Mouse (Mus musculus): ENCODE measurements around the gene Sh3rf1.
A peak's percentile ranks its signal among the peaks of the same experiment; 100 is the strongest.

The Sh3rf1 gene

DNA sequence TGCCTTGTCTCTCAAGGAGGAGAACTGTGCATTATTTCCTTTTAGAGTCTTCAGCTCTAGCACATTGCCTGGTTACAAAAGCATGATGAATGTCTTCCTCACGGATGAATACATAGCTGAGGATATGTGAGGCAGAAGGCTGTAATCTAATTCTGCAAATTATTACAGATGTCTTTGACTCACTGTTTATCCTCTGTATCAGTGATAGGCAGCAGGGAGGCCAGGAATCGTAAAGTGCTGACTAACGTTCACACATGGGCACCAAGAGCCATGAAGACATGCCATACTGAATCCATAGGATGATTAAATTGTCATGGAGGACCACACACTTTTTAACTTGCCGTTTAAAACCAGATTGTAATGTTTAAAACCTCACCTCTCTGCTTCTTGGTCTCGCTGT, 103.7 kb downstream of the Sh3rf1 start:
- no peak for DNase-seq

- DNase-seq, result no peak
These were observed 116.0 kb downstream of the Sh3rf1 start for GRCm38 (mm10) chr8:61339629-61340028.

GRCm38 (mm10) chr8:61340283-61340984, 116.8 kb downstream of the Sh3rf1 start:
- peak; percentile 30 for DNase-seq

GRCm38 (mm10) chr8:61341587-61342441, 118.1 kb downstream of the Sh3rf1 start:
- DNase-seq, result peak; percentile 24

GRCm38 (mm10) chr8:61342473-61343026, 118.9 kb downstream of the Sh3rf1 start:
- DNase-seq, result no peak

DNA sequence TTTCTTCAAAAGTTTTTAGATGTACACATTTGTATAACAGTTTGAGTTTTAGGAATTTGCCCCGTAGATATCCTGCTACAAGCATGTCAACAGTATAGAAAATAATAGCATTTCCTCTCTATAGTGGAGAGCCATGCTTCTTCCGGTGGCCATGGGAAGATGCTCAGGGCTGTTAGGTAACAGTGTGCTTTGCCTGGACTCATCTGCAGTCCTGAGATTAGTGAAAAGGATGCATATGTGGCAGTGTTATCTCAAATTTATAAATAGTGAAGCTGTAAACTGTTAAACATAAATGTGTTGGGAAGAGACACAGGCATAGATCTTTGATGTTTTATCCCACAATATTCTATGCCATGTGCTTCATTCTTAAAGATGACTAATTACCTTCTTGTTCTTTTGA, 120.8 kb downstream of the Sh3rf1 start:
- DNase-seq, result no peak

DNA sequence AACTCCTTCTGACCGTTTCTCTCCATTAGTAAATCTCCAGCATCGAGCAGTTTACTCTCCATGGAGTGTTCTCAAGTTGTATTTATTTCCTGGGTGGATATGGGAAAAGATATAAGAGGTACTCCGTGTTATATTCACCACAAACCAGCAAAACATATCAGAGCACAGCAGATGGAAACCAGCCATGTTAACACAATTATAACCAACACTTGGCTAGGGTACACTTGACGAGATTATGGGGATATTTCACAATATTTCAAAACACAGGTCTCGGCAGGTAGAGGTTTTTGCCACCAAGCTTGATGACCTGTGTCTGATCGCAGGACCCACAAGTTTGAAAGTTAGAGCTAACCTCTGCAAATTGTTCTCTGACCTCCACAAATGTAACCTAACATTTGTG, 123.3 kb downstream of the Sh3rf1 start:
- no peak for DNase-seq

GRCm38 (mm10) chr8:61347526-61347925, 123.9 kb downstream of the Sh3rf1 start:
- DNase-seq, result no peak

- DNase-seq, result no peak
These were observed 124.4 kb downstream of the Sh3rf1 start for GRCm38 (mm10) chr8:61348029-61348428.

DNA sequence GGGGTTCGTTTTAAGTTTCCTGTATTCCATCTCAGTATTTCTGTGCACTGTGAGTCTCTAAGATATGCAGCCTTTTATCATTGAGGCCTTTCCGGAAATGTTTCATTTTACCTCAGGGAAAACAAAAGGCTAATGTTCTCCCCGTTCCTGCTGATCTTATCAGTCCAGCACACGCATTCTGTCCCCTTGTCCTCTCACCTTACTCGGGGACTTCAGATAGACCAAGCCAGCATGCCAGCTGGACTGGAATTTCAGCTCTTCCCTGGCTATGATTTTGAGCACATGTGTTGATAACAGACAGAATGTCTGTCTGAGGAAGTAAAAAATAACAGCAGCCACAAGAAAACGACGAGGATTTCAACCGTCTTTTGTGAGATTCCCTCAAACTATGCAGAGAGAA, 124.8 kb downstream of the Sh3rf1 start:
- DNase-seq, result no peak

- DNase-seq, result no peak
These were observed 126.8 kb downstream of the Sh3rf1 start for GRCm38 (mm10) chr8:61350443-61350842.

GRCm38 (mm10) chr8:61351638-61352037, 128.0 kb downstream of the Sh3rf1 start:
- no peak for DNase-seq

DNA sequence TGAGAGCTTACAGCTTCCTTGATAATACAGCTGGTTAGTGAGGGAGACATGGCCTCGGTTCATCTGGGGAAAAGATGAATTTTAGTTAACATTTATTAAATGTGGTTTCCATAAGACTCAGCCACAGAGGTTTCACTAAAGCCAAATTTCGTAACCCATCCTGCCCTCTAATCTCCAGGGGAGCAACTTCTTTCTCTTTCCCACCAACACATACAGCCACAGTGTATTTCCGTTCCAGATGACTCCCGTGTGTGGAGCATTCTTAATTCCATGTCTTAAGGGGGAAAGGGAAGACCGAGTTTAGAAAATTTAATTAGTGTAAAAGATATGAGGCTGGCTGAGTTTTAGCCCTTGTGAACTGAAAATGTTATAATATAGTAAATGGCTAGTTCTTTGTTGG, 131.8 kb downstream of the Sh3rf1 start:
- DNase-seq, result no peak

- DNase-seq, result no peak
These were observed 135.3 kb downstream of the Sh3rf1 start for GRCm38 (mm10) chr8:61359004-61359403.

DNA sequence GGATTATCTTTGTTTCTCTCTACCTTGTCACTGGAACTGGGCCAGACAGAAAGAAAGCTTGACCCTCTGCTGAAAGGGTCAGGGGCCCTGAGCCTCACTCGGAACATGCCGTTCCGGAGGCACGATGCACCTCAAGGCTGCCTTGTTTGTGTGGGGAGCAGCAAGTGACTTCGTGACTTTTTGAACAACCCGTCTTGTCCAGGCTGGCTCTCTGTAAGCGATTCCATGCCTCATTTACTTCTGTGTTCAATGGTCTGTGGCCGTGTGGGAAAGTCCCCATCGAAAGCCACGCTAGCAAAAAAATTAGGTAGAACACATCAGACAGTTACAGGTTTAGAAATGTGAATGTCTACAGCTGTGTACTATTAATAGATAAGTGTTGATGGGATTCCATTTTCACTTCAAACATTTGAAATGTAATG, 136.2 kb downstream of the Sh3rf1 start:
- DNase-seq, result peak; percentile 39

DNA sequence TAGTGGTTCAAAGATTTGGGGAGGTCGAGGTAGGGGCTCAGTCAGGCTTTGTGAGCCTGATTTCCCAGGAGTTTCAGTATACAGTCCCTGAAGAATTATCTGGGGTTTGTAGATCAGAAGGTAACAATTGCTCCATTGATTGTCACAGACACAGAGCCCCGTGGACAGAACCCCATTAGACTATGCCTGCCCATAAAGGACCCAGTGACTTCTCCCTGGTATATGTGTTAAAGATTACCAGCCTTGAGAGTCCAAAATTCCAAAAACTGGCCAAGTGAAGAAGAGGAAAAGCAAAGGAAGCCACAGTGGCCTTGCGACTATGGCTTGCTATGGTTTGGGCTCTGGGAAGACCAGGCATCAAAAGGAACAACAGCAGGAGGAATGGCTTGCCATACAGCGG, 136.7 kb downstream of the Sh3rf1 start:
- DNase-seq, result no peak

DNA sequence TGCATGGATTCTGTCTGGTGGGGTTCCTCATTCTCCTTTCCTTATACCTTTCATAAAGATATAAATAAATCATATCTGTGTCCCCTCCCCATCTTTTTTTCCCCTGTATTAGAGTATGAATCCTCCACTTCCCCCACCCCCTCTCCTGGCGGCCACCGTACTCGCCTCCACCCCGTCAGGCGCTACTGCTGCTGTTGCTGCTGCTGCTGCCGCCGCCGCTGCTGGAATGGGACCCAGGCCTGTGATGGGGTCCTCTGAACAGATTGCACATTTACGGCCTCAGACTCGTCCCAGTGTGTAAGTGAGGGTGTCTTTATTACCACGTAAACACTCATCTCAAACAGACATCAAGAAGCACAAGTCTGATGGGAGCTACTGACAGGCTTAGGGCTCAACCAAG, 137.8 kb downstream of the Sh3rf1 start:
- no peak for DNase-seq

DNA sequence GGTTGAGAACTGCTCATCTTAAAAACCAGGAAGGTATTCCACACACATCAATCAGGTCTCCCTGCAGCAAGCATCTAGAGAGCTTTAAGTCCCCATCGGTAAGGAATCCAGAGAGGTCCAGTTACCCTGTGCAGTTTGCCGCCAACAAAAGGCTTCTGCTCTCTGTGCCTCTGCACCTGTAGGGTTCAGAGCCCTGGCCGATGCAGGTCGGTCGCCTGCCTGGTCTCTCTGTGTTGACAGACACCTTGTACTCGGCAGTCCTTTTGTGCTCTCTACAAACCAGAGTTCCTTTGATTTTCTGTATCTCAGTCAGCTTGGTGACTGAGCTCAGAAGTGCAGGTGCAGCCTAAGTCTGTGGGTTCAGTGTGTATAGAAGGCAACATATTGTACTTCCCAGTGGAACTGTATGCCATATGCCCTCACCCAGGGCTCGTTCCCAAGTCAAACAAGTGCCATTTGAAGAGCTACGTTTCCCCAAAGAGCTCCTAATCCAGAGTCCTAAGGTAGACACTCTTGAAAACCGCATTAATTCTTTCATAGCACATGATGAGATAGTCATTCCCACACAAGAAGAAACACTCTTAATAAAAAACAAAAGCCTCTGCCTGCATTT, 138.7 kb downstream of the Sh3rf1 start:
- no peak for DNase-seq

GRCm38 (mm10) chr8:61373303-61373702, 149.6 kb downstream of the Sh3rf1 start:
- DNase-seq, result no peak

DNA sequence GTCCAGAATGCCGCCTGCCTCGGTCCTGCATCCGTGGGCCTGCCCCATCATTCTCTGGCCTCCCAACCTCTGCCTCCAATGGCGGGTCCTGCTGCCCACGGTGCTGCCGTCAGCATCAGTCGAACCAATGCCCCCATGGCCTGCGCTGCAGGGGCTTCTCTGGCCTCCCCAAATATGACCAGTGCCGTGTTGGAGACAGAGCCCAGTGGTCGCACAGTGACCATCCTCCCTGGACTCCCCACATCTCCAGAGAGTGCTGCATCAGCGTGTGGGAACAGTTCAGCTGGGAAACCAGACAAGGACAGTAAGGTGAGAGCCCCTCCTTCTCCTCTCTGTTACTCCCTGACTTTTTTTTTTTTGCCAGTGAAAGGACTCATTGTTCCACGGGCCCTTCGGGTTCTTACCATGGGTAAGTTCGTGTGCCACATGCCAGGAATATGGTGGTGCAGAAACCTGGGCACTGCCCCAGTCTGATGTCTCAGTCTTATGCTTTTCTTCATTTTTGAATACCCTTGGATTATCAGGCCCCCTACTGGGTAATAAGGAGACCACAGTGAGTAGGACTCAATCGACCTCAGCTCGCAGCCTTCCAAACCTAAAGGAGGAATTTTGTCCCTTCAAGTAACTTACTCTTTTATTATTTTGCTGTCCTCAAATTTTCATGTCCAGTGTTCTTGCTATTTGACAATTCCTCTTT, 150.5 kb downstream of the Sh3rf1 start:
- DNase-seq, result peak; percentile 38

DNA sequence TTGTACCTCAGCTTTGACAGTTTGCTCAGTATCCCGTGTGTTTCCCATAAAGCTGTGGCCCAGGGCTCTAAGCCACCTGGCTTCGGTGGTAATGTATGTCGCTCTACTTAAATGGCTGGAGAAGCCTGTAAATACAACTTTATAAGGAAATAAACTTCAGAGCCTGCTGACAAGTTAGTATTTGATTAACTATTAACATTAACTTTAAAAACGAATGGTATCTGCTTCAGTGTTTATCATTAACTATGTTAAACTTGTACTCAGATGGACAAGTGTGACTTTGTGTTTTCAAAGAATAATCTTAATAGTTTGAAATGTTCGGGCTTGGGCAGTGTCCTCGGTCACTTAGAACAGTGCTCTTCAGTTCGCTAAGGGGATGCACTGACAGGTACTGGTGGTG, 151.5 kb downstream of the Sh3rf1 start:
- DNase-seq, result no peak

GRCm38 (mm10) chr8:61378847-61379698, 155.4 kb downstream of the Sh3rf1 start:
- no peak for DNase-seq

All from retina, postnatal 1 day (tissue).